ENCODE assay signal across 9 mouse cellular contexts in genomic region chr2:174858011-174858834, GRCm38 (mm10).
DNase-seq lines count a peak whose midpoint lies in the region; ATAC-seq and TF ChIP-seq lines count a peak whose summit lies in the region.
"Had no signal": no experiment of that assay in that cellular context is flagged by ENCODE, and none has a peak within 500 bp of the region (broad histone marks: within the 10 kb centered on the region; RNA-seq: fewer than 3 reads in every experiment).

No protein-coding gene starts in this region.

- TF ChIP-seq POLR2A in MEL (IDR thresholded peaks at IDR 0.05; ENCODE audit: control insufficient read depth in 1 of 2, insufficient read depth in 1 of 2, low read depth in 1 of 2, low read length in 2 of 2, poor library complexity in 1 of 2): no peak

- H3K79me2 ChIP-seq in MEL (ENCODE audit: control insufficient read depth, insufficient read depth, low read length, poor library complexity): no peaks in the 10 kb centered on the region

- TF ChIP-seq EP300 in MEL (IDR thresholded peaks at IDR 0.05; ENCODE audit: low read depth in 1 of 2, low read length in 2 of 2): no peak

- H3K27me3 ChIP-seq in MEL (ENCODE audit: control insufficient read depth in 1 of 2, insufficient read depth in 2 of 2, low read length in 2 of 2): no peaks in the 10 kb centered on the region
- no peaks in the 10 kb centered on the region for H3K27me3 ChIP-seq in hindbrain, embryonic 10.5 days (ENCODE audit: insufficient read depth, poor library complexity, severe bottlenecking)
- H3K27me3 ChIP-seq in lung, embryonic 15.5 days: no peaks in the 10 kb centered on the region

- H3K36me3 ChIP-seq in MEL (ENCODE audit: control insufficient read depth in 1 of 2, insufficient read depth in 2 of 2, low read length in 2 of 2): no peaks in the 10 kb centered on the region
- no peaks in the 10 kb centered on the region for H3K36me3 ChIP-seq in hindbrain, embryonic 10.5 days
- no peaks in the 10 kb centered on the region for H3K36me3 ChIP-seq in lung, embryonic 15.5 days

- H3K9ac ChIP-seq in MEL (ENCODE audit: control insufficient read depth, low read depth, low read length, poor library complexity, severe bottlenecking): no peak overlapping the region
- peak overlapping the region; percentile 37 for H3K9ac ChIP-seq in lung, embryonic 15.5 days

- no peak overlapping the region for H3K4me3 ChIP-seq in MEL (ENCODE audit: control insufficient read depth in 1 of 2, insufficient read depth in 1 of 2, low read depth in 2 of 2, low read length in 2 of 2)
- no peak overlapping the region for H3K4me3 ChIP-seq in hindbrain, embryonic 10.5 days
- no peak overlapping the region for H3K4me3 ChIP-seq in lung, embryonic 15.5 days
- H3K4me3 ChIP-seq: erythroblast, embryonic 14.5 days had no signal

- peak in 2 of 3 experiments; percentile 6 to 25; a peak in 2 of 6 replicates for TF ChIP-seq CTCF in MEL (IDR thresholded peaks at IDR 0.05 in 2 of 3, conservative IDR thresholded peaks at IDR 0.05 in 1 of 3; ENCODE audit: control insufficient read depth in 1 of 3, insufficient read depth in 1 of 3, low read depth in 2 of 3, low read length in 3 of 3, poor library complexity in 1 of 3, severe bottlenecking in 1 of 3)

- 27% methylated on average over 15 of the region's 15 CpGs for WGBS in hindbrain, embryonic 10.5 days
- 14% methylated on average over 15 of the region's 15 CpGs for WGBS in lung, embryonic 15.5 days

- no peaks in the 10 kb centered on the region for H3K4me1 ChIP-seq in MEL (ENCODE audit: control insufficient read depth in 1 of 2, insufficient read depth in 2 of 2, low read length in 2 of 2)
- H3K4me1 ChIP-seq in hindbrain, embryonic 10.5 days (replicated peaks): peaks cover 32% of the 10 kb centered on the region
- peaks cover 25% of the 10 kb centered on the region for H3K4me1 ChIP-seq in lung, embryonic 15.5 days

- peak; percentile 2 for DNase-seq in MEL (ENCODE audit: low read depth, low spot score)
- peak; percentile 64 for DNase-seq in cerebellum, adult 9-10 months
- DNase-seq in frontal cortex, adult 2 months (ENCODE audit: extremely low spot score in 1 of 2, low spot score in 1 of 2): peak; percentile 74 to 91
- peak; percentile 83 for DNase-seq in hindbrain, embryonic 10.5 days (ENCODE audit: low spot score)
- peak; percentile 87 to 89 for DNase-seq in layer of hippocampus, adult 8-10 months (ENCODE audit: low spot score in 2 of 2)
- DNase-seq in retina, embryonic 14.5 days (ENCODE audit: low spot score): peak; percentile 85
- no peak for DNase-seq in c-Kit-positive CD71-positive TER-119-positive erythroid progenitor cells, embryonic 14.5 days (ENCODE audit: low spot score)

- TF ChIP-seq RAD21 in MEL (IDR thresholded peaks at IDR 0.05; ENCODE audit: low read depth, low read length): peak; percentile 39

- H3K9me3 ChIP-seq in MEL (replicated peaks; ENCODE audit: insufficient read depth, low read length): no peaks in the 10 kb centered on the region
- H3K9me3 ChIP-seq in hindbrain, embryonic 10.5 days: no peaks in the 10 kb centered on the region
- H3K9me3 ChIP-seq in lung, embryonic 15.5 days: no peaks in the 10 kb centered on the region

- H3K4me2 ChIP-seq in lung, embryonic 15.5 days: peak overlapping the region; percentile 19; the same call in 1 of the 2 replicates

- H3K27ac ChIP-seq in MEL (ENCODE audit: control insufficient read depth, low read depth, low read length): no peak overlapping the region
- H3K27ac ChIP-seq in hindbrain, embryonic 10.5 days: peak overlapping the region; percentile 89
- H3K27ac ChIP-seq in lung, embryonic 15.5 days: peak overlapping the region; percentile 86

- peak; percentile 68; the same call in 1 of the 2 replicates for ATAC-seq in lung, embryonic 15.5 days (ENCODE audit: borderline replicate concordance, extremely low read depth, low FRiP score, low TSS enrichment)

TF ChIP-seq in MEL, 35 proteins besides CTCF, POLR2A, EP300 and RAD21:
- TF ChIP-seq SMC3 (IDR thresholded peaks at IDR 0.05; ENCODE audit: low read depth, low read length) (peak; percentile 26), GABPA (IDR thresholded peaks at IDR 0.05; ENCODE audit: low read depth, low read length) (no peak)
